In genomic region chr6:75281506-75282194, GRCm38 (mm10) we compare ENCODE assay signal across 20 mouse cellular contexts.
A peak's percentile ranks its signal among the peaks of the same experiment; 100 is the strongest.
DNase-seq lines count a peak whose midpoint lies in the region; ATAC-seq and TF ChIP-seq lines count a peak whose summit lies in the region.
"Had no signal": no experiment of that assay in that cellular context is flagged by ENCODE, and none has a peak within 500 bp of the region (broad histone marks: within the 10 kb centered on the region; RNA-seq: fewer than 3 reads in every experiment).

No protein-coding gene starts in this region.

- H3K4me2 ChIP-seq in forebrain, embryonic 11.5 days (ENCODE audit: low read depth, low read length, severe bottlenecking) = no peak overlapping the region
- no peak overlapping the region for H3K4me2 ChIP-seq in forebrain, postnatal 0 days (ENCODE audit: low read depth)
- H3K4me2 ChIP-seq in midbrain, embryonic 12.5 days (replicated peaks) = no peak overlapping the region
- H3K4me2 ChIP-seq in midbrain, embryonic 16.5 days (ENCODE audit: low read length) = no peak overlapping the region
- no peak overlapping the region for H3K4me2 ChIP-seq in forebrain, embryonic 14.5 days (ENCODE audit: low read length)
- H3K4me2 ChIP-seq in midbrain, postnatal 0 days (ENCODE audit: low read depth, low read length, poor library complexity, severe bottlenecking) = no peak overlapping the region
- H3K4me2 ChIP-seq: heart, embryonic 15.5 days; limb, embryonic 15.5 days; lung, embryonic 14.5 days; neural tube, embryonic 13.5 days had no signal

- no peak overlapping the region for H3K27ac ChIP-seq in forebrain, embryonic 11.5 days (ENCODE audit: low read depth, low read length)
- no peak overlapping the region for H3K27ac ChIP-seq in forebrain, postnatal 0 days (ENCODE audit: low read depth, low read length)
- no peak overlapping the region for H3K27ac ChIP-seq in midbrain, embryonic 12.5 days (replicated peaks)
- no peak overlapping the region for H3K27ac ChIP-seq in midbrain, embryonic 16.5 days (ENCODE audit: low read length)
- H3K27ac ChIP-seq in forebrain, embryonic 14.5 days (ENCODE audit: low read depth, low read length) = no peak overlapping the region
- no peak overlapping the region for H3K27ac ChIP-seq in midbrain, postnatal 0 days (ENCODE audit: low read depth, low read length)
- no peak overlapping the region for H3K27ac ChIP-seq in gastrocnemius, adult 2 months
- H3K27ac ChIP-seq: heart, embryonic 15.5 days; kidney, postnatal 0 days; limb, embryonic 15.5 days; liver, embryonic 14.5 days; neural tube, embryonic 13.5 days had no signal

- H3K9me3 ChIP-seq in forebrain, embryonic 11.5 days (ENCODE audit: control insufficient read depth, low read length) = no peaks in the 10 kb centered on the region
- no peaks in the 10 kb centered on the region for H3K9me3 ChIP-seq in forebrain, postnatal 0 days (ENCODE audit: low read length)
- no peaks in the 10 kb centered on the region for H3K9me3 ChIP-seq in midbrain, embryonic 12.5 days
- no peaks in the 10 kb centered on the region for H3K9me3 ChIP-seq in midbrain, embryonic 16.5 days (replicated peaks; ENCODE audit: control insufficient read depth, low read length, poor library complexity, severe bottlenecking)
- H3K9me3 ChIP-seq in forebrain, embryonic 14.5 days (replicated peaks; ENCODE audit: control insufficient read depth, low read length) = no peaks in the 10 kb centered on the region
- H3K9me3 ChIP-seq in midbrain, postnatal 0 days (ENCODE audit: low read length) = no peaks in the 10 kb centered on the region
- H3K9me3 ChIP-seq: heart, embryonic 15.5 days; limb, embryonic 15.5 days; neural tube, embryonic 13.5 days had no signal

- H3K36me3 ChIP-seq in forebrain, embryonic 11.5 days (ENCODE audit: control insufficient read depth, insufficient read depth, low read length) = no peaks in the 10 kb centered on the region
- no peaks in the 10 kb centered on the region for H3K36me3 ChIP-seq in forebrain, postnatal 0 days (ENCODE audit: insufficient read depth)
- no peaks in the 10 kb centered on the region for H3K36me3 ChIP-seq in midbrain, embryonic 12.5 days
- no peaks in the 10 kb centered on the region for H3K36me3 ChIP-seq in midbrain, embryonic 16.5 days (ENCODE audit: control insufficient read depth, insufficient read depth, low read length)
- no peaks in the 10 kb centered on the region for H3K36me3 ChIP-seq in forebrain, embryonic 14.5 days (ENCODE audit: control insufficient read depth, insufficient read depth, low read length)
- no peaks in the 10 kb centered on the region for H3K36me3 ChIP-seq in midbrain, postnatal 0 days (ENCODE audit: insufficient read depth, low read length)
- H3K36me3 ChIP-seq: heart, embryonic 15.5 days; limb, embryonic 15.5 days; neural tube, embryonic 13.5 days had no signal

- 51% methylated on average over 1 of the region's 1 CpGs for WGBS in forebrain, embryonic 11.5 days
- WGBS in forebrain, postnatal 0 days = 10% methylated on average over 1 of the region's 1 CpGs
- WGBS in midbrain, embryonic 12.5 days = 56% methylated on average over 1 of the region's 1 CpGs
- 47% methylated on average over 1 of the region's 1 CpGs for WGBS in midbrain, embryonic 16.5 days
- 0% methylated on average over 1 of the region's 1 CpGs for WGBS in forebrain, embryonic 14.5 days
- WGBS in midbrain, postnatal 0 days = 59% methylated on average over 1 of the region's 1 CpGs

- H3K4me3 ChIP-seq in forebrain, embryonic 11.5 days (ENCODE audit: low read depth, low read length) = no peak overlapping the region
- no peak overlapping the region for H3K4me3 ChIP-seq in forebrain, postnatal 0 days (ENCODE audit: low read depth, low read length)
- H3K4me3 ChIP-seq in midbrain, embryonic 12.5 days = no peak overlapping the region
- no peak overlapping the region for H3K4me3 ChIP-seq in midbrain, embryonic 16.5 days (ENCODE audit: low read depth, low read length)
- no peak overlapping the region for H3K4me3 ChIP-seq in forebrain, embryonic 14.5 days (ENCODE audit: low read depth, low read length)
- H3K4me3 ChIP-seq in midbrain, postnatal 0 days (ENCODE audit: low read depth, low read length) = no peak overlapping the region
- H3K4me3 ChIP-seq in gastrocnemius, adult 2 months = no peak overlapping the region
- H3K4me3 ChIP-seq: heart, embryonic 15.5 days; limb, embryonic 15.5 days; neural tube, embryonic 13.5 days had no signal

- no peaks in the 10 kb centered on the region for H3K4me1 ChIP-seq in forebrain, embryonic 11.5 days (replicated peaks; ENCODE audit: control insufficient read depth, insufficient read depth, low read length)
- no peaks in the 10 kb centered on the region for H3K4me1 ChIP-seq in forebrain, postnatal 0 days (ENCODE audit: insufficient read depth)
- H3K4me1 ChIP-seq in midbrain, embryonic 12.5 days = no peaks in the 10 kb centered on the region
- no peaks in the 10 kb centered on the region for H3K4me1 ChIP-seq in midbrain, embryonic 16.5 days (ENCODE audit: control insufficient read depth, insufficient read depth, low read length)
- H3K4me1 ChIP-seq in forebrain, embryonic 14.5 days (ENCODE audit: control insufficient read depth, insufficient read depth, low read length) = 0 out of 2 replicates have a peak, but pooled peaks cover 2% of the 10 kb centered on the region
- H3K4me1 ChIP-seq in midbrain, postnatal 0 days (ENCODE audit: insufficient read depth, low read length) = no peaks in the 10 kb centered on the region
- H3K4me1 ChIP-seq: heart, embryonic 15.5 days; limb, embryonic 15.5 days had no signal

- ATAC-seq in forebrain, embryonic 11.5 days (replicated peaks; ENCODE audit: low FRiP score) = peak; percentile 83
- ATAC-seq in forebrain, postnatal 0 days = no peak
- ATAC-seq in midbrain, embryonic 12.5 days (ENCODE audit: low FRiP score, low read depth) = peak; percentile 84
- no peak for ATAC-seq in midbrain, embryonic 16.5 days
- ATAC-seq in forebrain, embryonic 14.5 days = peak; percentile 90
- ATAC-seq in midbrain, postnatal 0 days (ENCODE audit: low FRiP score) = no peak

- H3K27me3 ChIP-seq in forebrain, embryonic 11.5 days (ENCODE audit: control insufficient read depth, insufficient read depth, low read length) = no peaks in the 10 kb centered on the region
- H3K27me3 ChIP-seq in forebrain, postnatal 0 days (ENCODE audit: insufficient read depth, low read length) = no peaks in the 10 kb centered on the region
- H3K27me3 ChIP-seq in midbrain, embryonic 12.5 days = peaks cover 6% of the 10 kb centered on the region; the same call in 1 of the 2 replicates
- no peaks in the 10 kb centered on the region for H3K27me3 ChIP-seq in midbrain, embryonic 16.5 days (ENCODE audit: control insufficient read depth, insufficient read depth, low read depth, low read length)
- H3K27me3 ChIP-seq in forebrain, embryonic 14.5 days (replicated peaks; ENCODE audit: control insufficient read depth, insufficient read depth, low read length) = no peaks in the 10 kb centered on the region
- no peaks in the 10 kb centered on the region for H3K27me3 ChIP-seq in midbrain, postnatal 0 days (ENCODE audit: insufficient read depth, low read length)
- H3K27me3 ChIP-seq: heart, embryonic 15.5 days; limb, embryonic 15.5 days; neural tube, embryonic 13.5 days had no signal

- H3K9ac ChIP-seq in forebrain, embryonic 11.5 days (ENCODE audit: low read length) = no peak overlapping the region
- H3K9ac ChIP-seq in forebrain, postnatal 0 days = no peak overlapping the region
- H3K9ac ChIP-seq in midbrain, embryonic 12.5 days (replicated peaks) = no peak overlapping the region
- H3K9ac ChIP-seq in midbrain, embryonic 16.5 days (ENCODE audit: low read depth, low read length) = no peak overlapping the region
- no peak overlapping the region for H3K9ac ChIP-seq in forebrain, embryonic 14.5 days (ENCODE audit: low read length)
- no peak overlapping the region for H3K9ac ChIP-seq in midbrain, postnatal 0 days (replicated peaks; ENCODE audit: low read length, poor library complexity, severe bottlenecking)
- H3K9ac ChIP-seq: heart, embryonic 15.5 days; limb, embryonic 15.5 days; liver, embryonic 14.5 days; lung, embryonic 14.5 days; neural tube, embryonic 13.5 days had no signal

- no peak for TF ChIP-seq CTCF in forebrain, postnatal 0 days (IDR thresholded peaks at IDR 0.05; ENCODE audit: low read depth)
- no peak for TF ChIP-seq CTCF in midbrain, postnatal 0 days (IDR thresholded peaks at IDR 0.05)
- no peak for TF ChIP-seq CTCF in gastrocnemius, adult 2 months (IDR thresholded peaks at IDR 0.05)

- intact Hi-C loops in gastrocnemius, adult 2 months (cut with DNase I) = no loop called here

- no peak for DNase-seq in forebrain, embryonic 11.5 days (ENCODE audit: low spot score)
- no peak for DNase-seq in forebrain, postnatal 0 days
- DNase-seq in forebrain, embryonic 14.5 days (ENCODE audit: low spot score) = peak; percentile 83
- DNase-seq in midbrain, postnatal 0 days (ENCODE audit: low spot score) = peak; percentile 4
- DNase-seq in gastrocnemius, adult 2 months = no peak
- no peak for DNase-seq in cerebellum, postnatal 4 days (ENCODE audit: low spot score in 2 of 2)
- DNase-seq: cerebellum, adult 11-12 months; heart, postnatal 36 days; kidney, adult 2 months; layer of hippocampus, adult 9-11 months; lung, embryonic 14.5 days; thymus, adult 2 months; thymus, postnatal 4 days had no signal

Comparison
In these comparisons a context has a peak if more than half of its experiments do, and no peak if none do; other contexts are left out.
1. ATAC-seq: peak in forebrain, embryonic 11.5 days (single experiment), midbrain, embryonic 12.5 days (single experiment) and forebrain, embryonic 14.5 days (single experiment); none in forebrain, postnatal 0 days (single experiment), midbrain, embryonic 16.5 days (single experiment) and midbrain, postnatal 0 days (single experiment).
2. DNase-seq: peak in forebrain, embryonic 14.5 days (single experiment) and midbrain, postnatal 0 days (single experiment); none in forebrain, embryonic 11.5 days (single experiment), forebrain, postnatal 0 days (single experiment), gastrocnemius, adult 2 months (single experiment) and cerebellum, postnatal 4 days (0 of 2).